Mouse (Mus musculus) skeletal muscle tissue, postnatal 0 days (tissue): ENCODE results near the gene Ott. TPM values are rescaled to one million over a fixed set of nuclear protein-coding genes. Genes with fewer than 3 reads are reported as not detected.

ENCODE experiments used
- polyA plus RNA-seq: library from polyadenylated mRNA; unstranded; fragments of >200 nt; fragmentation: Nextera tagmentation; extraction: Ambion mirVana; gene quantifications from 2 replicates; pipeline ENCODE4 v1.2.1, GENCODE M21; 2015

The Ott gene
- not detected in 2 replicates for polyA plus RNA-seq

GRCm38 (mm10) chrX:149073982-149074381 is at the start of gene Ott:
Gene Ott, plus strand, starts transcription at chrX:149074282.

Other genes with a start within 250 kb of the Ott start
- gene Luzp4, start 216.6 kb upstream of the Ott start, polyA plus RNA-seq = not detected in 2 replicates
- gene Gm15093, start 198.1 kb downstream of the Ott start, polyA plus RNA-seq = not detected in 2 replicates